Mouse (Mus musculus): ENCODE measurements around the gene Sema4b.

- TF ChIP-seq CTCF (IDR thresholded peaks at IDR 0.05; ENCODE audit: low read depth, low read length) (no peak), GATA2 (IDR thresholded peaks at IDR 0.05; ENCODE audit: borderline replicate concordance, low read depth, low read length) (no peak)
Measured at GRCm38 (mm10) chr7:80267764-80268163, 81.1 kb downstream of the Sema4b start.

Data from G1E (cell line).